Mouse (Mus musculus) ES-E14 (cell line): ENCODE results near the gene Oosp3. TPM values are rescaled to one million over a fixed set of nuclear protein-coding genes. Genes with fewer than 3 reads are reported as not detected.

ENCODE experiments used
- DNase-seq: peaks from one replicate; pipeline ENCODE4 v3.0.0-alpha.2; 2013; ENCODE audit warnings: low read depth, low spot score
- H3K27ac ChIP-seq: 2 replicates; pipeline ENCODE4 v1.5.1; 2012; ENCODE audit warnings: low read depth, mild to moderate bottlenecking, low read length, moderate library complexity, mixed read lengths; ENCODE audit not compliant: poor library complexity, insufficient read depth, severe bottlenecking
- H3K36me3 ChIP-seq: 2 replicates; pipeline ENCODE4 v1.6.1; 2012; ENCODE audit warnings: mild to moderate bottlenecking, low read length, moderate library complexity, mixed read lengths; ENCODE audit not compliant: control insufficient read depth, poor library complexity, insufficient read depth, severe bottlenecking
- H3K4me1 ChIP-seq, 2 experiments: fragments of 150-350 bp in 1 of 2; sonication (generic) in 1 of 2; 2 replicates each; pipeline ENCODE4 v1.6.1; 2012; ENCODE audit warnings: low read length in 2 of 2, mild to moderate bottlenecking in 1 of 2, mixed read lengths in 1 of 2; ENCODE audit not compliant: control insufficient read depth in 2 of 2, insufficient read depth in 2 of 2, poor library complexity in 1 of 2
- H3K4me3 ChIP-seq, 2 experiments: fragments of 150-350 bp in 1 of 2; sonication (generic) in 1 of 2; 2 replicates each; pipeline ENCODE4 v1.5.1; 2012; ENCODE audit warnings: low read length in 2 of 2, low read depth in 1 of 2, mild to moderate bottlenecking in 1 of 2, mixed read lengths in 1 of 2; ENCODE audit not compliant: insufficient read depth in 1 of 2, poor library complexity in 1 of 2, severe bottlenecking in 1 of 2
- H3K9ac ChIP-seq: 2 replicates; pipeline ENCODE4 v1.6.1; 2012; ENCODE audit warnings: low read depth, mild to moderate bottlenecking, low read length, mixed read lengths; ENCODE audit not compliant: poor library complexity, insufficient read depth, severe bottlenecking
- H3K9me3 ChIP-seq: fragments of 150-350 bp; sonication (generic); 2 replicates; pipeline ENCODE4 v1.6.1; 2012; ENCODE audit warnings: low read depth, mild to moderate bottlenecking, low read length; ENCODE audit not compliant: control insufficient read depth, insufficient read depth
- CHD2 ChIP-seq: IDR thresholded peaks from 2 replicates; pipeline ENCODE4 v1.6.1; 2014; ENCODE audit warnings: mild to moderate bottlenecking, low read depth, low read length, inconsistent platforms
- HCFC1 ChIP-seq: IDR thresholded peaks from 2 replicates; pipeline ENCODE4 v1.6.1; 2012; ENCODE audit warnings: low read length, inconsistent platforms, borderline replicate concordance; ENCODE audit not compliant: insufficient read depth
- MAFK ChIP-seq: IDR thresholded peaks from 2 replicates; pipeline ENCODE4 v1.6.1; 2014; ENCODE audit warnings: mild to moderate bottlenecking, low read depth, low read length, inconsistent platforms; ENCODE audit not compliant: insufficient read depth
- ZC3H11A ChIP-seq: IDR thresholded peaks from 2 replicates; pipeline ENCODE4 v1.6.1; 2012; ENCODE audit warnings: low read depth, mild to moderate bottlenecking, inconsistent platforms, low read length, borderline replicate concordance
- ZNF384 ChIP-seq: IDR thresholded peaks from 2 replicates; pipeline ENCODE4 v1.6.1; 2012; ENCODE audit warnings: low read depth, low read length, inconsistent platforms
- in situ Hi-C, 2 experiments: fragments of 600-800 bp; cut with MboI; formaldehyde crosslinking; loops; one replicate each; pipeline ENCODE4 v1.15.1; 2025; ENCODE audit warnings: low sequenced_read_pairs in 2 of 2, inconsistent platforms in 1 of 2; ENCODE audit not compliant: unreplicated experiment in 2 of 2
- total RNA-seq: library from RNA; depleted of rRNA; stranded (reverse); fragments of 300-350 nt; gene quantifications from 2 replicates; pipeline ENCODE4 v1.2.3, GENCODE M21; 2012

The Oosp3 gene
- total RNA-seq, 1 experiment, result not detected

DNA sequence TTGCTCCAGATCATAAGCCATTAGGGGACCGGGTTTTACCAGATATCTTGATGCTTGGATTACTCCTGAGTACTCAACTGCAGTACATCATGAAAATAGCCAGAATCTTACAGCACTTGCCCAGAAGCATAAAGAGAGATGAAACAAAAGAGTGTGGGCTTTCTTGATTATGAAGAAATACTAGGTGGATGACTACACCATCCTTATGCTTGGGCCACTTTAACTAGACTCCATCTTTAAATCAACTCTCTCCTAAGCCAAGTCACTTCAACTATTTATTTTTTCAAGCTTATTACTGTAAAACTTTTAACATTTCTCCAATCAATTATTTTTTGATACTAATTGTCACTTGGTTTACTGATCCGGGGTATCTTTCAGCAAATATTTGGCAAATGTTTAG lies 27.0 kb downstream of the Oosp3 start:
- no peak for DNase-seq
- Histone ChIP-seq H3K27ac (no peak overlapping the region), H3K9me3 (no peaks in the 10 kb centered on the region), H3K36me3 (no peaks in the 10 kb centered on the region), H3K9ac (no peak overlapping the region), H3K4me1 (no peaks in the 10 kb centered on the region), H3K4me3 (no peak overlapping the region)
- TF ChIP-seq HCFC1 (no peak), MAFK (no peak), ZNF384 (no peak), ZC3H11A (no peak), CHD2 (no peak)
- in situ Hi-C loops, result no loop called here

DNA sequence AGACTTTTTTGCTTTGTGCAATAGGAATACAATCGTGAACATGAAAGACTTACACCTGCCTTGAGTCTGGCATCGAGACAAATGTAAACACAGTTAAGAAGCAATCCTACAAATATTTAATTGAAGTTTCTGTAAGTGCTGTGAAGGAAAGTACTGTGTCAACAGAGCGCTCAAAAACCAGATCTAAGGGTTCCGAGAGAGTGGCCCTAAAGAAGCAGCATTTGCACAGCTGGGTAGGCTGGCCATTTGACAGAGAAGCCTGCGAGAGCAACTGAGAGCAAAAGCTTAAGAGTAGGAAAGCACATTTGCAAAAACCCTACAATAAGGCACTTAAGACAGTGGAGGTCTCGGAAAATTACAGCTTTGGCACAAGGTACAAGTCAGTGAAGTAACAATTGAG lies 27.4 kb downstream of the Oosp3 start:
- Histone ChIP-seq H3K4me1 (no peaks in the 10 kb centered on the region), H3K9me3 (no peaks in the 10 kb centered on the region), H3K4me3 (no peak overlapping the region), H3K36me3 (no peaks in the 10 kb centered on the region), H3K27ac (no peak overlapping the region), H3K9ac (no peak overlapping the region)
- TF ChIP-seq HCFC1 (no peak), ZC3H11A (no peak), MAFK (no peak), ZNF384 (no peak), CHD2 (no peak)
- DNase-seq, result no peak
- in situ Hi-C loops, result no loop called here

DNA sequence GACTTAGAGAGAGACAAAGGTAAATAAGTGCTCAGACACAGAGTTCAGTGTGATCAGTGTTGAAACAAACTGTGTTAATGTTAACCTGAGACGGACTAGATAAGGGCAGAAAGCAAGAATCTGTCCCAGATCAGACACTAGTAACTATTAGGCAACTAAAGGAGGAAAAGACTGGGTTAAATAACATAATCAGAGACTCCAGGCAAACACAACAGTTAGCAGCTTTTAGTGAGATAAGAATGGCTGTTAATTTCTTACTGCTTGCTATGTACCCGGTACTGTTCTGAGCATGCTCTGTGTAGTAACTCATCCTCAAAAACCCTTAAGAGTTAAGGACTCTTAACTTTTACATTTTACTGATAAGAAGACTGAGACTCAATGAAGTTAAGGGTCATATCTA lies 29.1 kb downstream of the Oosp3 start:
- TF ChIP-seq MAFK, result no peak
- TF ChIP-seq HCFC1, result no peak
- no peak for TF ChIP-seq ZC3H11A
- TF ChIP-seq ZNF384, result no peak
- no peak for TF ChIP-seq CHD2
- Histone ChIP-seq H3K36me3 (no peaks in the 10 kb centered on the region), H3K4me1 (no peaks in the 10 kb centered on the region), H3K9me3 (no peaks in the 10 kb centered on the region), H3K27ac (no peak overlapping the region), H3K4me3 (no peak overlapping the region), H3K9ac (no peak overlapping the region)
- in situ Hi-C loops, result no loop called here
- DNase-seq, result no peak

DNA sequence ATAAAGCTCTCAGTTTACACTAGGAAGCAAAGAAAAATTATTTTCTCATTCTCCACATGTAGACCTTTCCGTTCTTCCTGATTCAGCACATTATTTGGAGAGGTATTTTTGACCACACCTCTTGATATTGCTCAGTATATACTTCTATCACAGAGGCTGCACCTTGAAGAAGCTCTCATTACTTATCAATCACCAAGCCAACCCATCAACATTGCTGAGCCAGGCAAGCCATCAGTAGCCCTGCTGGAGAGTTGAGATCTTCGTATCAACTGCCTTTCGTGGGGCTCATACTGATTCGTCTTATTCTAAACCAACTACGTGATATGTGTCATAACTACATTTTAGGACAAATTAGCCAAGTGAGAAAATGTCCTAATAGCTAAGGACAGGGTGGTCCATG lies 30.4 kb downstream of the Oosp3 start:
- no peak for DNase-seq
- H3K27ac ChIP-seq, result no peak overlapping the region
- H3K4me3 ChIP-seq, result no peak overlapping the region
- H3K9ac ChIP-seq, result no peak overlapping the region
- H3K4me1 ChIP-seq, result no peaks in the 10 kb centered on the region
- no peak for TF ChIP-seq ZNF384
- no peak for TF ChIP-seq CHD2
- TF ChIP-seq HCFC1, result no peak
- TF ChIP-seq ZC3H11A, result no peak
- no peak for TF ChIP-seq MAFK
- no peaks in the 10 kb centered on the region for H3K36me3 ChIP-seq
- H3K9me3 ChIP-seq, result no peaks in the 10 kb centered on the region
- in situ Hi-C loops, result no loop called here

DNA sequence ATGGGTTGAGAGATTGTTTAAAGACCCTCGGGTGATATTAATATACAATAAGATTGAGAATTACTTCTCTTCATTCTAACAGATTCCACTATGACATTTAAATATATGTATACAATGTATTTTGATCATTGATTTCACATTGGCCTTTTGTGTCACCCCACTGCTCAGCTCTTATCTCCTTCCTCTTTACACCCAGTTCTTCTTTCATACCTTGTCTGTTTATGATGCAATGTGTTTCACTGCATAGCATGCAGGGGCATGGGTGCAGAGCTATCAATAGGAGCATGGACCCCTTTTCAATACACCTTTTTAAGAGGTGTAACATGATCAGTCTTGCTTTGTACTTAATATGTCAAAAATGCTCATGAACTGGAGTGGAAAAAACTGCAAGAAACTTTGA lies 33.4 kb downstream of the Oosp3 start:
- H3K27ac ChIP-seq, result no peak overlapping the region
- H3K4me3 ChIP-seq, result no peak overlapping the region
- DNase-seq, result no peak
- H3K9me3 ChIP-seq, result no peaks in the 10 kb centered on the region
- H3K9ac ChIP-seq, result no peak overlapping the region
- no peaks in the 10 kb centered on the region for H3K36me3 ChIP-seq
- TF ChIP-seq CHD2, result no peak
- TF ChIP-seq MAFK, result no peak
- no peak for TF ChIP-seq ZNF384
- no peak for TF ChIP-seq ZC3H11A
- no peak for TF ChIP-seq HCFC1
- H3K4me1 ChIP-seq, result no peaks in the 10 kb centered on the region
- in situ Hi-C loops, result no loop called here
